Mouse (Mus musculus): ENCODE measurements around the gene Hoxa1.

- no peak for TF ChIP-seq CTCF (IDR thresholded peaks at IDR 0.05; ENCODE audit: low read depth, low read length)
- TF ChIP-seq POLR2A (IDR thresholded peaks at IDR 0.05; ENCODE audit: extremely low read depth, insufficient read depth, low read length), result no peak
These were observed 19.5 kb downstream of the Hoxa1 start for GRCm38 (mm10) chr6:52138576-52138975.

Data from liver, adult 2 months (tissue).